7 mouse cellular contexts compared by ENCODE assay signal in the genomic region with DNA sequence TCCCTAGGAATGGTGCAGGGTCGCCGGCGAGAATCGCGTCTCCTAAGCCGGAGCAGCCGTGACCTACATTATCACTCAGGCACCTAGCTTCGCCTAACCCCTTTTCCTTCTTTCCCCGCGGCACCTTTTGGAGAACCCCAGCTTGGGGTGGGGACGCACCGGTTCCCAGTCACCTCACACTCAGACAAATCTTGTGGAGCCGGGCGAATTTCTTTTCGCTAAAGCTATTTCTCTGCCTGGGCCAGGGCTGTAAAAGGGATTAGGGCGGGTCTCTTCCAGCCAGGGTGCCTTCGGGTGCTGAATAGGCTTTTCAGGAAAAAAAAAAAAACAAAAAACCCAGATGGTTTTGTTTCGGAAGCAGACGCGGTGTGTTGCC. TPM values are rescaled to one million over a fixed set of nuclear protein-coding genes. Genes with fewer than 3 reads are reported as not detected.
A peak's percentile ranks its signal among the peaks of the same experiment; 100 is the strongest.
DNase-seq lines count a peak whose midpoint lies in the region; ATAC-seq lines count a peak whose summit lies in the region.

No protein-coding gene starts in this region.

- peaks cover 8% of the 10 kb centered on the region; the same call in 1 of the 2 replicates for H3K36me3 ChIP-seq in lung, embryonic 15.5 days
- H3K36me3 ChIP-seq in forebrain, embryonic 15.5 days = peaks cover 10% of the 10 kb centered on the region
- H3K36me3 ChIP-seq in kidney, embryonic 15.5 days = peaks cover 12% of the 10 kb centered on the region
- peaks cover 20% of the 10 kb centered on the region for H3K36me3 ChIP-seq in midbrain, embryonic 14.5 days (ENCODE audit: control insufficient read depth, insufficient read depth, low read length)

- H3K9me3 ChIP-seq in lung, embryonic 15.5 days = no peaks in the 10 kb centered on the region
- H3K9me3 ChIP-seq in forebrain, embryonic 15.5 days = no peaks in the 10 kb centered on the region
- no peaks in the 10 kb centered on the region for H3K9me3 ChIP-seq in kidney, embryonic 15.5 days (replicated peaks)
- H3K9me3 ChIP-seq in midbrain, embryonic 14.5 days (ENCODE audit: control insufficient read depth, low read length) = no peaks in the 10 kb centered on the region

- H3K9ac ChIP-seq in lung, embryonic 15.5 days = peak overlapping the region; percentile 77
- peak overlapping the region; percentile 99 for H3K9ac ChIP-seq in forebrain, embryonic 15.5 days (replicated peaks)
- H3K9ac ChIP-seq in kidney, embryonic 15.5 days = peak overlapping the region; percentile 75
- H3K9ac ChIP-seq in midbrain, embryonic 14.5 days (replicated peaks; ENCODE audit: low read length) = peak overlapping the region; percentile 91

- 0% methylated on average over 20 of the region's 20 CpGs for WGBS in lung, embryonic 15.5 days
- WGBS in forebrain, embryonic 15.5 days = under 1% methylated on average over 20 of the region's 20 CpGs
- under 1% methylated on average over 20 of the region's 20 CpGs for WGBS in kidney, embryonic 15.5 days
- under 1% methylated on average over 20 of the region's 20 CpGs for WGBS in midbrain, embryonic 14.5 days

- ATAC-seq in lung, embryonic 15.5 days (ENCODE audit: borderline replicate concordance, extremely low read depth, low FRiP score, low TSS enrichment) = no peak
- ATAC-seq in forebrain, embryonic 15.5 days (replicated peaks) = no peak
- ATAC-seq in kidney, embryonic 15.5 days (replicated peaks; ENCODE audit: low FRiP score) = no peak
- ATAC-seq in midbrain, embryonic 14.5 days (ENCODE audit: low FRiP score, low TSS enrichment) = peak; percentile 1; the same call in 1 of the 2 replicates

- peaks cover 35% of the 10 kb centered on the region for H3K4me1 ChIP-seq in lung, embryonic 15.5 days
- H3K4me1 ChIP-seq in brown adipose tissue, adult 24 weeks (ENCODE audit: control insufficient read depth, insufficient read depth, insufficient read length, low read length) = peaks cover 9% of the 10 kb centered on the region; the same call in 1 of the 2 replicates
- H3K4me1 ChIP-seq in forebrain, embryonic 15.5 days = peaks cover 32% of the 10 kb centered on the region
- peaks cover 38% of the 10 kb centered on the region for H3K4me1 ChIP-seq in kidney, embryonic 15.5 days
- peaks cover 16% of the 10 kb centered on the region for H3K4me1 ChIP-seq in midbrain, embryonic 14.5 days (ENCODE audit: control insufficient read depth, insufficient read depth, low read length)

- peak overlapping the region; percentile 92 for H3K27ac ChIP-seq in lung, embryonic 15.5 days
- H3K27ac ChIP-seq in brown adipose tissue, adult 24 weeks (replicated peaks; ENCODE audit: low read depth, low read length) = no peak overlapping the region
- peak overlapping the region; percentile 99 for H3K27ac ChIP-seq in forebrain, embryonic 15.5 days (replicated peaks)
- H3K27ac ChIP-seq in kidney, embryonic 15.5 days = peak overlapping the region; percentile 94
- peak overlapping the region; percentile 97 for H3K27ac ChIP-seq in midbrain, embryonic 14.5 days (replicated peaks; ENCODE audit: low read depth, low read length)

- DNase-seq in lung, postnatal 36 days = no peak
- DNase-seq in midbrain, embryonic 14.5 days = peak; percentile 70
- DNase-seq in thymus, postnatal 10 days (ENCODE audit: low spot score in 2 of 2) = peak; percentile 10 to 25

- 0 out of 2 replicates have a peak, but pooled peaks cover 3% of the 10 kb centered on the region for H3K27me3 ChIP-seq in lung, embryonic 15.5 days
- H3K27me3 ChIP-seq in forebrain, embryonic 15.5 days = no peaks in the 10 kb centered on the region
- H3K27me3 ChIP-seq in kidney, embryonic 15.5 days = no peaks in the 10 kb centered on the region
- no peaks in the 10 kb centered on the region for H3K27me3 ChIP-seq in midbrain, embryonic 14.5 days (ENCODE audit: control insufficient read depth, insufficient read depth, low read length)

- peak overlapping the region; percentile 92 for H3K4me2 ChIP-seq in lung, embryonic 15.5 days
- H3K4me2 ChIP-seq in forebrain, embryonic 15.5 days (replicated peaks) = peak overlapping the region; percentile 77
- peak overlapping the region; percentile 88 for H3K4me2 ChIP-seq in kidney, embryonic 15.5 days
- H3K4me2 ChIP-seq in midbrain, embryonic 14.5 days (ENCODE audit: low read length) = peak overlapping the region; percentile 95

- H3K4me3 ChIP-seq in lung, embryonic 15.5 days = peak overlapping the region; percentile 74
- peak overlapping the region; percentile 65 for H3K4me3 ChIP-seq in brown adipose tissue, adult 24 weeks (ENCODE audit: insufficient read depth, low read depth, low read length)
- H3K4me3 ChIP-seq in forebrain, embryonic 15.5 days = peak overlapping the region; percentile 94
- peak overlapping the region; percentile 83 for H3K4me3 ChIP-seq in kidney, embryonic 15.5 days (replicated peaks)
- peak overlapping the region; percentile 82 for H3K4me3 ChIP-seq in midbrain, embryonic 14.5 days (replicated peaks; ENCODE audit: low read depth, low read length)

RNA-seq across cellular contexts. Expression of a gene that starts 0.6 kb away (rescaled TPM):
- polyA plus RNA-seq in lung, embryonic 15.5 days (2015; fragmentation: Nextera tagmentation; extraction: Ambion mirVana) = 57.3 and 58.8 TPM in 2 replicates
- not detected in 2 replicates for polyA plus RNA-seq in brown adipose tissue, adult 24 weeks (2012; ENCODE audit: insufficient read depth, insufficient read length, missing spikeins)
- polyA plus RNA-seq in forebrain, embryonic 15.5 days (2015; fragmentation: Nextera tagmentation; extraction: Ambion mirVana) = 162 and 167 TPM in 2 replicates
- polyA plus RNA-seq in kidney, embryonic 15.5 days (2015; fragmentation: Nextera tagmentation; extraction: Ambion mirVana) = 85.5 and 87.2 TPM in 2 replicates
- polyA plus RNA-seq in midbrain, embryonic 14.5 days (2014; fragmentation: Nextera tagmentation; extraction: Ambion mirVana) = 61.7 and 63.1 TPM in 2 replicates

Comparison
In these comparisons a context has a peak if more than half of its experiments do, and no peak if none do; other contexts are left out.
1. RNA of a gene that starts 0.6 kb away (polyA plus RNA-seq): 162 to 167 TPM in forebrain, embryonic 15.5 days, 85.5 to 87.2 TPM in kidney, embryonic 15.5 days, 61.7 to 63.1 TPM in midbrain, embryonic 14.5 days and 57.3 to 58.8 TPM in lung, embryonic 15.5 days; not detected in brown adipose tissue, adult 24 weeks; every median in the first group is over 10 times any median in the second.
2. Peak in every context shown above with its lines, with median percentiles within 50 percentile points of each other: H3K4me2 ChIP-seq, H3K4me3 ChIP-seq and H3K9ac ChIP-seq.